Comparison of ENCODE assay signal across 9 mouse cellular contexts in the genomic region with DNA sequence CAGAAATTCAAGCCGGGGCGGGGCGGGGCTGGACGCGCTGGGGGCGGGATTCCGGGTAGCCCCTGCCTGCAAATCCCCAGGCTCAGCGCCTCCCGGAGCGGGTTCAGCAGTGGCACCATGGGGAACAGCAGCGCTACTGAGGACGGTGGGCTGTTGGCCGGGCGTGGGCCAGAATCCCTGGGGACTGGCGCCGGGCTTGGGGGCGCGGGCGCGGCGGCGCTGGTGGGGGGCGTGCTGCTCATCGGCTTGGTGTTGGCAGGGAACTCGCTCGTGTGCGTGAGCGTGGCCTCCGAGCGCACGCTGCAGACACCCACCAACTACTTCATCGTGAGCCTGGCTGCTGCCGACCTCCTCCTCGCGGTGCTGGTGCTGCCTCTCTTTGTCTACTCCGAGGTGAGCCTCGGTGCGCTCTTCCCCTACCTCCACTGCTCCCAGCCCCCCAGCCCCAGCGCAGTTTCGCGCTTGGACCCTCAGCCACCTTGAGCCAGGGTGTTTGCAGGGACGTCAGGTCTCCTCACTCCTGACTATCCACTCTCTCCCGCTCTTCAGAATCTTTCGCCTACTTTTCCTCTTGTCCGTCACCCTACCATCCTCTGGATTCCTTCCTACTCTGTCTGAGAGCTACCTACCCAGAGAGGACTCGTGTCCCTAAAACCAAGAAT. TPM values are rescaled to one million over a fixed set of nuclear protein-coding genes. Genes with fewer than 3 reads are reported as not detected.
DNase-seq lines count a peak whose midpoint lies in the region; ATAC-seq and TF ChIP-seq lines count a peak whose summit lies in the region.
"Had no signal": no experiment of that assay in that cellular context is flagged by ENCODE, and none has a peak within 500 bp of the region (broad histone marks: within the 10 kb centered on the region; RNA-seq: fewer than 3 reads in every experiment).

A gene (plus strand): TSS at position 86 of the 662 bp plus-strand sequence.

- H3K27ac ChIP-seq in heart, embryonic 16.5 days (ENCODE audit: low read length): no peak within 1 kb of the TSS
- no peak within 1 kb of the TSS for H3K27ac ChIP-seq in forebrain, postnatal 0 days (ENCODE audit: low read depth, low read length)
- no peak within 1 kb of the TSS for H3K27ac ChIP-seq in liver, embryonic 13.5 days

- no peaks in the 10 kb centered on the region for H3K9me3 ChIP-seq in heart, embryonic 16.5 days (replicated peaks; ENCODE audit: control insufficient read depth, low read length)
- no peaks in the 10 kb centered on the region for H3K9me3 ChIP-seq in forebrain, postnatal 0 days (ENCODE audit: low read length)
- no peaks in the 10 kb centered on the region for H3K9me3 ChIP-seq in liver, embryonic 13.5 days (replicated peaks)

- H3K4me3 ChIP-seq in heart, embryonic 16.5 days (ENCODE audit: low read length): peak within 1 kb of the TSS; percentile 51
- H3K4me3 ChIP-seq in forebrain, postnatal 0 days (ENCODE audit: low read depth, low read length): peak within 1 kb of the TSS; percentile 50
- peak within 1 kb of the TSS; percentile 45 for H3K4me3 ChIP-seq in liver, embryonic 13.5 days (replicated peaks)

- peaks cover 18% of the 10 kb centered on the region for H3K4me1 ChIP-seq in heart, embryonic 16.5 days (ENCODE audit: control insufficient read depth, insufficient read depth, low read length)
- peaks cover 6% of the 10 kb centered on the region; the same call in 1 of the 2 replicates for H3K4me1 ChIP-seq in forebrain, postnatal 0 days (ENCODE audit: insufficient read depth)
- H3K4me1 ChIP-seq in liver, embryonic 13.5 days (replicated peaks): peaks cover 16% of the 10 kb centered on the region

- 5% methylated on average over 46 of the region's 46 CpGs for WGBS in heart, embryonic 16.5 days
- WGBS in forebrain, postnatal 0 days: 3% methylated on average over 45 of the region's 46 CpGs
- 3% methylated on average over 46 of the region's 46 CpGs for WGBS in liver, embryonic 13.5 days (ENCODE audit: insufficient replicate concordance)

- H3K36me3 ChIP-seq in heart, embryonic 16.5 days (ENCODE audit: control insufficient read depth, insufficient read depth): peaks cover 3% of the 10 kb centered on the region
- H3K36me3 ChIP-seq in forebrain, postnatal 0 days (ENCODE audit: insufficient read depth): peaks cover 4% of the 10 kb centered on the region
- peaks cover 3% of the 10 kb centered on the region for H3K36me3 ChIP-seq in liver, embryonic 13.5 days

- peak within 1 kb of the TSS; percentile 75 for H3K4me2 ChIP-seq in heart, embryonic 16.5 days (ENCODE audit: low read depth, low read length)
- H3K4me2 ChIP-seq in forebrain, postnatal 0 days (ENCODE audit: low read depth): peak within 1 kb of the TSS; percentile 96
- peak within 1 kb of the TSS; percentile 60 for H3K4me2 ChIP-seq in liver, embryonic 13.5 days

- intact Hi-C loops in heart, postnatal 14 days (cut with DNase I): no loop called here

- H3K9ac ChIP-seq in heart, embryonic 16.5 days (ENCODE audit: low read length): peak within 1 kb of the TSS; percentile 60
- H3K9ac ChIP-seq in forebrain, postnatal 0 days: peak within 1 kb of the TSS; percentile 64
- no peak within 1 kb of the TSS for H3K9ac ChIP-seq in liver, embryonic 13.5 days

- no peak for ATAC-seq in heart, embryonic 16.5 days (replicated peaks; ENCODE audit: extremely low read depth, insufficient read depth, low FRiP score)
- ATAC-seq in forebrain, postnatal 0 days: peak; percentile 72
- 0 out of 2 replicates have a peak, but pooled peaks have one; percentile 26 for ATAC-seq in liver, embryonic 13.5 days (ENCODE audit: low read depth)
- ATAC-seq: Patski had no signal

- no peak for DNase-seq in heart, postnatal 14 days
- DNase-seq in R1 (ENCODE audit: low read depth, low spot score): peak; percentile 61
- DNase-seq in forebrain, postnatal 0 days: peak; percentile 72
- no peak for DNase-seq in liver, embryonic 13.5 days
- DNase-seq in right cerebral cortex, postnatal 36 days (ENCODE audit: low spot score in 2 of 2): peak; percentile 26 to 32
- no peak for DNase-seq in thymus, postnatal 36 days
- DNase-seq in adrenal gland, adult (ENCODE audit: inconsistent age in 2 of 2, low spot score in 1 of 2): no peak

- no peak for TF ChIP-seq CTCF in forebrain, postnatal 0 days (IDR thresholded peaks at IDR 0.05; ENCODE audit: low read depth)

- H3K27me3 ChIP-seq in heart, embryonic 16.5 days (ENCODE audit: control insufficient read depth, insufficient read depth, low read length): peaks cover 47% of the 10 kb centered on the region
- H3K27me3 ChIP-seq in forebrain, postnatal 0 days (ENCODE audit: insufficient read depth, low read length): peaks cover 32% of the 10 kb centered on the region
- peaks cover 78% of the 10 kb centered on the region for H3K27me3 ChIP-seq in liver, embryonic 13.5 days
- H3K27me3 ChIP-seq: Patski had no signal

RNA-seq across cellular contexts. Expression of the gene that starts here (rescaled TPM):
- 0.05 and 0.13 TPM in 2 replicates for polyA plus RNA-seq in heart, embryonic 16.5 days (2015; fragmentation: Nextera tagmentation; extraction: Ambion mirVana)
- not detected for total RNA-seq in heart, postnatal 14 days (2021)
- 0.31 and 0.38 TPM in 2 replicates for total RNA-seq in forebrain, postnatal 0 days (2014; rRNA removed)
- 0.90 and 0.98 TPM in 2 replicates for polyA plus RNA-seq in forebrain, postnatal 0 days (2015; fragmentation: Nextera tagmentation; extraction: Ambion mirVana)
- polyA plus RNA-seq in liver, embryonic 13.5 days (2015; fragmentation: Nextera tagmentation; extraction: Ambion mirVana): 0.03 TPM in 1 of 2 replicates, not detected in the other
- polyA plus RNA-seq: Patski had no signal

Comparison
In these comparisons a context has a peak if more than half of its experiments do, and no peak if none do; other contexts are left out.
1. Peak in DNase-seq, ATAC-seq, H3K4me3 ChIP-seq, H3K9ac ChIP-seq and H3K4me2 ChIP-seq in forebrain, postnatal 0 days; RNA of the gene not detected or under 1 TPM.
2. Peak in ATAC-seq, H3K4me3 ChIP-seq and H3K4me2 ChIP-seq in liver, embryonic 13.5 days; RNA of the gene not detected or under 1 TPM.
3. DNase-seq: peak in R1 (single experiment) and right cerebral cortex, postnatal 36 days (2 of 2); none in heart, postnatal 14 days (0 of 2), liver, embryonic 13.5 days (single experiment), thymus, postnatal 36 days (0 of 2) and adrenal gland, adult (0 of 2).
4. Peak in every context shown above with its lines, with median percentiles within 50 percentile points of each other: H3K4me2 ChIP-seq and H3K4me3 ChIP-seq.